Mouse (Mus musculus) urinary bladder, postnatal 4 days (tissue): ENCODE measurements around the gene Fhod1.

Experiments used
- DNase-seq, 2 experiments: peaks; one replicate each; pipeline ENCODE4 v3.0.0; 2021 to 2022; ENCODE audit warnings: low spot score in 2 of 2

Gene Fhod1

GRCm38 (mm10) chr8:105347428-105348221, at the start of gene Fhod1:
Gene Fhod1 (minus strand): TSS chr8:105347953.
- peak; percentile 94 to 95 for DNase-seq

GRCm38 (mm10) chr8:105393915-105394314, 46.2 kb upstream of the Fhod1 start:
- no peak for DNase-seq

GRCm38 (mm10) chr8:105393089-105393787, 45.5 kb upstream of the Fhod1 start:
- DNase-seq = no peak

- DNase-seq = no peak
These were observed 41.3 kb upstream of the Fhod1 start for GRCm38 (mm10) chr8:105389096-105389495.

- no peak for DNase-seq
These were observed 39.4 kb upstream of the Fhod1 start for GRCm38 (mm10) chr8:105387151-105387550.

GRCm38 (mm10) chr8:105384070-105384469, 36.3 kb upstream of the Fhod1 start:
- DNase-seq = no peak

GRCm38 (mm10) chr8:105380308-105380707, 32.6 kb upstream of the Fhod1 start:
- no peak for DNase-seq

- DNase-seq = peak; percentile 53 to 77
These were observed 30.9 kb upstream of the Fhod1 start for GRCm38 (mm10) chr8:105378673-105379072.

- DNase-seq = no peak
These were observed 26.8 kb upstream of the Fhod1 start for GRCm38 (mm10) chr8:105374513-105374966.

GRCm38 (mm10) chr8:105373032-105373431, 25.3 kb upstream of the Fhod1 start, which contains the start of gene Plekhg4:
Gene Plekhg4 (plus strand): TSS chr8:105373274.
- no peak for DNase-seq

- DNase-seq = no peak
These were observed 24.7 kb upstream of the Fhod1 start for GRCm38 (mm10) chr8:105372473-105372872.

GRCm38 (mm10) chr8:105367107-105367506, 19.4 kb upstream of the Fhod1 start:
- DNase-seq = no peak

- DNase-seq = no peak
These were observed 14.3 kb upstream of the Fhod1 start for GRCm38 (mm10) chr8:105361751-105362702.

GRCm38 (mm10) chr8:105359646-105360045, 11.9 kb upstream of the Fhod1 start:
- no peak for DNase-seq

GRCm38 (mm10) chr8:105359208-105359607, 11.5 kb upstream of the Fhod1 start:
- no peak for DNase-seq

- no peak for DNase-seq
These were observed 8.9 kb upstream of the Fhod1 start for GRCm38 (mm10) chr8:105356681-105357080.

- no peak for DNase-seq
These were observed 7.6 kb upstream of the Fhod1 start for GRCm38 (mm10) chr8:105355179-105356024.

- DNase-seq = no peak
These were observed 6.8 kb upstream of the Fhod1 start for GRCm38 (mm10) chr8:105354549-105354948.

- DNase-seq = no peak
These were observed 5.9 kb upstream of the Fhod1 start for GRCm38 (mm10) chr8:105353583-105354135.

GRCm38 (mm10) chr8:105350186-105350585, 2.4 kb upstream of the Fhod1 start:
- no peak for DNase-seq
